Mouse (Mus musculus): ENCODE measurements around the gene Rpl34.

The Rpl34 gene

GRCm38 (mm10) chr3:130714775-130715568 lies 15.2 kb downstream of the Rpl34 start:
- no peak for DNase-seq (ENCODE audit: extremely low spot score, low read depth, low spot score)

GRCm38 (mm10) chr3:130712891-130713290 lies 17.3 kb downstream of the Rpl34 start:
- no peak for DNase-seq (ENCODE audit: extremely low spot score, low read depth, low spot score)

- no peak for DNase-seq (ENCODE audit: extremely low spot score, low read depth, low spot score)
These were observed 20.1 kb downstream of the Rpl34 start for GRCm38 (mm10) chr3:130710103-130710502.

- peak; percentile 96 for DNase-seq (ENCODE audit: extremely low spot score, low read depth, low spot score)
These were observed 21.0 kb downstream of the Rpl34 start, which contains the start of gene Ostc for GRCm38 (mm10) chr3:130708967-130709924. Ostc (minus strand) TSS chr3:130709444.

- DNase-seq (ENCODE audit: extremely low spot score, low read depth, low spot score): no peak
These were observed 21.7 kb downstream of the Rpl34 start for GRCm38 (mm10) chr3:130708529-130708928.

- no peak for DNase-seq (ENCODE audit: extremely low spot score, low read depth, low spot score)
These were observed 27.9 kb downstream of the Rpl34 start for GRCm38 (mm10) chr3:130702289-130702688.

GRCm38 (mm10) chr3:130697622-130698021 lies 32.6 kb downstream of the Rpl34 start:
- DNase-seq (ENCODE audit: extremely low spot score, low read depth, low spot score): no peak

GRCm38 (mm10) chr3:130694705-130695104 lies 35.5 kb downstream of the Rpl34 start:
- DNase-seq (ENCODE audit: extremely low spot score, low read depth, low spot score): no peak

- DNase-seq (ENCODE audit: extremely low spot score, low read depth, low spot score): peak; percentile 28
These were observed 36.1 kb downstream of the Rpl34 start for GRCm38 (mm10) chr3:130694041-130694593.

- DNase-seq (ENCODE audit: extremely low spot score, low read depth, low spot score): no peak
These were observed 38.5 kb downstream of the Rpl34 start for GRCm38 (mm10) chr3:130691596-130692170.

GRCm38 (mm10) chr3:130690834-130691595 lies 39.2 kb downstream of the Rpl34 start:
- no peak for DNase-seq (ENCODE audit: extremely low spot score, low read depth, low spot score)

- peak; percentile 80 for DNase-seq (ENCODE audit: extremely low spot score, low read depth, low spot score)
These were observed 40.6 kb downstream of the Rpl34 start for GRCm38 (mm10) chr3:130689630-130690029.

- no peak for DNase-seq (ENCODE audit: extremely low spot score, low read depth, low spot score)
These were observed 43.1 kb downstream of the Rpl34 start for GRCm38 (mm10) chr3:130687051-130687450.

GRCm38 (mm10) chr3:130685014-130685366 lies 45.2 kb downstream of the Rpl34 start:
- DNase-seq (ENCODE audit: extremely low spot score, low read depth, low spot score): no peak

- DNase-seq (ENCODE audit: extremely low spot score, low read depth, low spot score): no peak
These were observed 45.8 kb downstream of the Rpl34 start for GRCm38 (mm10) chr3:130684276-130685013.

- DNase-seq (ENCODE audit: extremely low spot score, low read depth, low spot score): no peak
These were observed 46.4 kb downstream of the Rpl34 start for GRCm38 (mm10) chr3:130683836-130684235.

GRCm38 (mm10) chr3:130682183-130682582 lies 48.0 kb downstream of the Rpl34 start:
- no peak for DNase-seq (ENCODE audit: extremely low spot score, low read depth, low spot score)

GRCm38 (mm10) chr3:130681226-130681625 lies 49.0 kb downstream of the Rpl34 start:
- DNase-seq (ENCODE audit: extremely low spot score, low read depth, low spot score): no peak

GRCm38 (mm10) chr3:130677671-130678460 lies 52.3 kb downstream of the Rpl34 start:
- no peak for DNase-seq (ENCODE audit: extremely low spot score, low read depth, low spot score)
